Mouse (Mus musculus) CH12.LX (cell line): ENCODE measurements around the gene Astn2.

Experiments used
- CHD2 ChIP-seq: IDR thresholded peaks from 2 replicates; pipeline ENCODE4 v1.6.1; 2011; ENCODE audit warnings: low read length, improper control_type of control experiment
- CTCF ChIP-seq, 2 experiments: IDR thresholded peaks in 1 of 2; conservative IDR thresholded peaks in 1 of 2; 2 replicates each; pipeline ENCODE4 v1.5.1; 2011 to 2012; ENCODE audit warnings: low read depth in 2 of 2, low read length in 2 of 2, improper control_type of control experiment in 1 of 2, inconsistent platforms in 1 of 2, mild to moderate bottlenecking in 1 of 2, moderate library complexity in 1 of 2
- E2F4 ChIP-seq: IDR thresholded peaks from 2 replicates; pipeline ENCODE4 v1.6.1; 2011; ENCODE audit warnings: low read depth, low read length, improper control_type of control experiment; ENCODE audit not compliant: insufficient replicate concordance
- EP300 ChIP-seq: IDR thresholded peaks from 2 replicates; pipeline ENCODE4 v1.6.1; 2011; ENCODE audit warnings: low read length, improper control_type of control experiment
- MAFK ChIP-seq: IDR thresholded peaks from 2 replicates; pipeline ENCODE4 v1.6.1; 2011; ENCODE audit warnings: low read length, improper control_type of control experiment; ENCODE audit not compliant: insufficient replicate concordance
- MAX ChIP-seq: IDR thresholded peaks from 2 replicates; pipeline ENCODE4 v1.6.1; 2011; ENCODE audit warnings: low read length, improper control_type of control experiment
- MEF2A ChIP-seq: IDR thresholded peaks from 2 replicates; pipeline ENCODE4 v1.6.1; 2014; ENCODE audit warnings: low read depth, mild to moderate bottlenecking, inconsistent platforms, low read length, improper control_type of control experiment, borderline replicate concordance
- MXI1 ChIP-seq: IDR thresholded peaks from 2 replicates; pipeline ENCODE4 v1.6.1; 2011; ENCODE audit warnings: mild to moderate bottlenecking, low read depth, low read length, improper control_type of control experiment
- NRF1 ChIP-seq: IDR thresholded peaks from 2 replicates; pipeline ENCODE4 v1.6.1; 2014; ENCODE audit warnings: low read depth, mild to moderate bottlenecking, inconsistent platforms, low read length, improper control_type of control experiment, moderate library complexity
- POLR2AphosphoS2 ChIP-seq: IDR thresholded peaks from 2 replicates; pipeline ENCODE4 v1.6.1; 2011; ENCODE audit warnings: low read depth, low read length, improper control_type of control experiment
- TCF12 ChIP-seq: IDR thresholded peaks from 2 replicates; pipeline ENCODE4 v1.6.1; 2014; ENCODE audit warnings: low read depth, mild to moderate bottlenecking, inconsistent platforms, low read length, improper control_type of control experiment
- USF2 ChIP-seq: conservative IDR thresholded peaks from 2 replicates; pipeline ENCODE4 v1.6.1; 2011; ENCODE audit warnings: low read depth, low read length, improper control_type of control experiment
- ZNF384 ChIP-seq: IDR thresholded peaks from 2 replicates; pipeline ENCODE4 v1.6.1; 2012; ENCODE audit warnings: low read depth, low read length, improper control_type of control experiment, inconsistent platforms

GRCm38 (mm10) chr4:65495705-65496462, 908.5 kb downstream of the Astn2 start:
- TF ChIP-seq TCF12, result no peak
- no peak for TF ChIP-seq CTCF (conservative IDR thresholded peaks at IDR 0.05 in 1 of 2, IDR thresholded peaks at IDR 0.05 in 1 of 2; ENCODE audit: low read depth in 2 of 2, low read length in 2 of 2)
- no peak for TF ChIP-seq MXI1
- TF ChIP-seq MAFK, result no peak
- no peak for TF ChIP-seq CHD2
- TF ChIP-seq NRF1, result no peak
- TF ChIP-seq MEF2A, result no peak
- TF ChIP-seq USF2, result no peak
- TF ChIP-seq POLR2AphosphoS2, result no peak
- TF ChIP-seq EP300, result no peak
- no peak for TF ChIP-seq MAX
- TF ChIP-seq E2F4, result no peak
- no peak for TF ChIP-seq ZNF384
